Mouse (Mus musculus) lung, adult 2 months (tissue): ENCODE measurements at regions not wholly inside any gene's neighbourhood (a gene's known extent, or its start where the extent isn't known, plus 50 kb on each side); places are given as distances from the start of the nearest gene placed in this dataset.

ENCODE experiments used
- DNase-seq: peaks from one replicate; pipeline ENCODE4 v3.0.0; 2022
- H3K4me1 ChIP-seq: fragments of 200-500 bp; 2 replicates; pipeline ENCODE4 v1.6.1; 2011; ENCODE audit warnings: low read length; ENCODE audit not compliant: control insufficient read depth, insufficient read depth
- H3K4me3 ChIP-seq: fragments of 200-500 bp; replicated peaks from 2 replicates; pipeline ENCODE3; 2011; ENCODE audit warnings: low read depth, mild to moderate bottlenecking, control low read depth, low read length; ENCODE audit errors: extremely low read depth
- CTCF ChIP-seq: fragments of 200-500 bp; IDR thresholded peaks from 2 replicates; pipeline ENCODE4 v1.5.1; 2011; ENCODE audit warnings: mild to moderate bottlenecking, low read length, control low read depth; ENCODE audit not compliant: insufficient read depth
- POLR2A ChIP-seq: fragments of 200-500 bp; IDR thresholded peaks from 2 replicates; pipeline ENCODE4 v1.6.1; 2011; ENCODE audit warnings: low read depth, mild to moderate bottlenecking, control low read depth, low read length, borderline replicate concordance; ENCODE audit errors: extremely low read depth
- WGBS: fragments of 180-500 bp; shearing (Covaris S2); methylation state at CpG from one replicate; pipeline ENCODE4 v1.1.7; 2018; 5-methylcytosine and 5-hydroxymethylcytosine counted together

DNA sequence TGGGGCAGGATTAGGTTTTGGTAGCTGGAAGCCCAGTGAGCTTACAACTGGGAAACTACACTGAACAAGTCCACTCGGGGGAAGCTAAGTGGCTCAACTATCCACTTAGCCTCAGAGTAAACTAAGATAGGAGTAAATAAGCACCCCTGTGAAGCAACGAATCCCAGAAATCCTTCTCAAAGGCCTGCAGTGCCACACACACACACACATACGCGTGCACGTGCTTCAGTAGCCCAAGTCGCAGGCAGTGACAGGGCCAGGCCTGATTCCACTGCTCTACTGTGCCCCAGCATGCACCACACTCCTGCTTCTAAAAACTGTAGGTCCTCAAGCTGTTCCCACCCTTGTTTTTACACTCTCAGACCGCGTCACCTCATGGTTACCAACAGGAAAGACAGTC lies 70.2 kb downstream of the Rplp1 start:
- Histone ChIP-seq H3K4me1 (no peaks in the 10 kb centered on the region), H3K4me3 (no peak overlapping the region)
- 59% methylated on average over 8 of the region's 8 CpGs for WGBS
- no peak for TF ChIP-seq CTCF
- TF ChIP-seq POLR2A, result no peak
- peak; percentile 33 for DNase-seq

DNA sequence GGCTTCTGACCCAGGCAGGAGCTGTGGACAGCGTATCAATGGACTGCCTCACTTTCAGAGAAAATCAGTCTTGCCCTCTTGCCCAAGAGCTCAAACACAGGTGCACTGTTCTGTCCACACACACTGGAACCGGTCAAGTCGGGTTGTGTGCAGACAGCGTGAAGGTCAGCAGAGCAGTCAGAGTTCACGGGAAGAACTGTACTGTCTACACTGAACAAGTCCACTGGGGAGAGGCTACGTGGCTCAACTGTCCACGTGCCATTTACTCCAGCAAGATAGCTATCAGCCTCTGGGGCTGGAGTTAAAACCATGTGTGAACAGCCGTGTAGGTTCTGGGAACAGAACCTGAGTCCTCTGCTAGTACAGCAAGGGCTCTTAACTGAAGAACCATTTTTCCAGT lies 70.8 kb downstream of the Rplp1 start:
- Histone ChIP-seq H3K4me3 (no peak overlapping the region), H3K4me1 (no peaks in the 10 kb centered on the region)
- 79% methylated on average over 8 of the region's 8 CpGs for WGBS
- no peak for DNase-seq
- TF ChIP-seq POLR2A (no peak), CTCF (no peak)

DNA sequence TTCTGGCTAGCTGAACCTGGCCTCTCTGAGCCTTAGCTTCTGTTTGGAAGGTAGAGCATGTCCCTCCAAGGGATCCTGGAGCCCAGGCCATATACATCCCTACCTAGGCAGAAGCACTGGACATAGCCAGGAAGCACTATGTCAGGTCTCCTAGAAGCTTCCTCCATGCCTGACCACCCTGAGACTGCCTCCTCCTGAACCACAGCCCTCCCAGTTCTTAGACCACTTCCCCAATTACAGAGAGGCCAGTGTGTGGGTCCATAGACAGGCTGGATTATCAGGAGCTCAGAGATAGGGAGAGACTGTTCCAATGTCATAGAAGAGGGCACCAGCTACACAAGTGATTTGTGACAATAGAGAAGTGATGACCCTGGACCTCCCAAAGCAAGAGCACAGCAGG lies 72.0 kb downstream of the Rplp1 start:
- no peak for DNase-seq
- TF ChIP-seq CTCF (no peak), POLR2A (no peak)
- Histone ChIP-seq H3K4me3 (no peak overlapping the region), H3K4me1 (no peaks in the 10 kb centered on the region)

DNA sequence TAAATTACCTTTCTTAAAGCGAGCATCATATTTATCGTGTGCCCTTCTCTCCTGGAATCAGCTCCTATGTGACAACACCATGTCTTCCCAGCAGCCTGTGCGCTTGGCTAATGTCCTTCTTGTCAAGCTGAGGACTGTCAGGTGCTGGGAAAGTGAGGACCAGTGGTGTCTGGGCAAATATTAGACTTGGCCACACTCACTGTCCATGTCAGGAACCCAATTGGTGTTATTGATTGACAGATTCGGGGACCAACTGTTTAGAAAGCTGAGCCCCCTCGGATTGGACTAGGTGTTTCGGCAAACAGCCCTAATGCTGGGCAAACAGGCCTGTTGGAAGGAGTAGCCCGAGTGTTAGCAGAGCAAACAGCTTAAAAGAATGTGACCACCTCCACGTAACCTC lies 73.1 kb downstream of the Rplp1 start:
- Histone ChIP-seq H3K4me3 (no peak overlapping the region), H3K4me1 (no peaks in the 10 kb centered on the region)
- 79% methylated on average over 8 of the region's 8 CpGs for WGBS
- TF ChIP-seq POLR2A (no peak), CTCF (no peak)
- DNase-seq, result no peak

DNA sequence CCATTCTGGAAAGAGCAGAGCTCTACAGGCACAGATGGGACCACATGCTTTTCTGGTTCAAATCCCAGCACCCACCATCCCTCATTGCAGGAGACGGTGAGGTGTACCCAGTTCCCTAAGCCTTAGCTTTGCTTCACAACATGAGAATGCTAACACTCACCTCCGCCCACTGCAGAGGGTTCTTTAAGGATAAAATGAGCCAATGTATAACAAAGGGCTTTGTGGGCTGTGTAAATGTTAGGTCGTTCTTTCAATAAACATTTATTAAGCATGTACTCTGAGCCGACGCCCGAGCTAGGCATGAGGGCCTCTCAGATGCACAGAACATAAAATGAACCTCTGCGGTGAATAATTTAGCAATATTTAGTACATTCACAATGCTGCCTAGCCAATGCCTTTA lies 74.0 kb downstream of the Rplp1 start:
- no peak for TF ChIP-seq CTCF
- no peak for TF ChIP-seq POLR2A
- WGBS, result 45% methylated on average over 7 of the region's 7 CpGs
- DNase-seq, result no peak

DNA sequence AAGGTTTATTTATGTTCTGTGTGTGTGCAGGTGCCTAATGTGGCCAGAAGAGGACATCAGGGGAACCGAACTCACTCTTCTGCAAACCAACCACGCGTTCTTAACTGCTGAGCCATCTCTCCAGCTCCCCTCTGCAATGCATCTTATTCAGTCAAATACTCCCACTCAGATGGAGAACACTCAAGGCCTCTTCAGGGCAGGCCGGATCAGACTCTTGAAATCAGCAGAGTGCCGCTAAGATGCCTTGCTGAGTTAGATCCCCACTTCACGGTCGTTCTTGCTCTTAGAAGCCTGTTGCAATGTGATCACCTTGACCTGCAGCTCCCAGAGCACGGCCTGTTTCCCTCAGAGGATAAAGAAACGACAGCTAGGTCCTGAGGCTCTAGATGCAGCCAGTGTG lies 81.1 kb downstream of the Rplp1 start:
- 70% methylated on average over 9 of the region's 9 CpGs for WGBS
- no peak overlapping the region for H3K4me3 ChIP-seq
- DNase-seq, result peak; percentile 47
- TF ChIP-seq POLR2A (no peak), CTCF (no peak)
- no peaks in the 10 kb centered on the region for H3K4me1 ChIP-seq

More for the DNA sequence above, 74.0 kb downstream of the Rplp1 start:
- H3K4me3 ChIP-seq, result no peak overlapping the region
- no peaks in the 10 kb centered on the region for H3K4me1 ChIP-seq

DNA sequence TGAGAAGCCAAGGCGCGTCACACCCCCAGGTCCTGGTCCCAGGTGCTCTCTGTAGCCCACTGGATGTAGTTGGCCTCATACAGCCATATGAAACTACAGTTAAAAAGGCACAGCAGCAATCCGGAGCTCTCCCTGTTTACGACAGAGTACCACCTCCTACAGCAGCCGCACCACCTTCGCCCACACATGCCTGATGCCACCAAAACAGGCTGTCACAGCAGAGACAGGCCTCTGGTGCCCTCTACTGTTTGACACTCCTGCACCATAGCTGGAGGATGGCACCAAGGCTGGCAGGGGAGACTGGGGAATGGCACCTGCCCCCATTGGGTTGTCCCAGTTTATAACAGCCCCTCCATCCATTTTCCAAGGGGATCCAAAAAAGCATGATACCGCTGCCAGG lies 84.1 kb downstream of the Rplp1 start:
- Histone ChIP-seq H3K4me1 (no peaks in the 10 kb centered on the region), H3K4me3 (no peak overlapping the region)
- DNase-seq, result peak; percentile 60
- WGBS, result 51% methylated on average over 7 of the region's 7 CpGs
- peak; percentile 72 for TF ChIP-seq CTCF
- no peak for TF ChIP-seq POLR2A

DNA sequence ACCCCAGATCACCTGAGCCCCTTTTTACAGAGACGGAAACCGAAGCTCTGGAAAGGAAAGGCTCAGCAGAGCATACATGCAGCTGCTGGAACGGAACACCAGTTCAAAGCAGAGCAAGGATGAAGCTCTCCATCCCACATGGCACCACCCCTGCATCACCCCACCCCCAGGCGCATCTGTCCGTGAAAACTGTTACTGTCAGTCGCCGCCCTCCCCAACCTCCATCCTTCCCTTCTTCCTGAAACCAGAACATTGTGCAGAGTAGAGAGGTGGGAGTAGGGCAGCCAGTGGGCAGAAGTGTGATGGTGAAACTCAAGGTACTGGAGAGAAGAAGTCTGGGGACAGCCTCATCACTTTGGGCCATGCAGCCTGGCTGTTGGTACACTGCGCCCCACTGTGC lies 84.6 kb downstream of the Rplp1 start:
- TF ChIP-seq CTCF, result no peak
- no peak for TF ChIP-seq POLR2A
- no peak for DNase-seq
- WGBS, result 81% methylated on average over 8 of the region's 8 CpGs
- Histone ChIP-seq H3K4me1 (no peaks in the 10 kb centered on the region), H3K4me3 (no peak overlapping the region)

DNA sequence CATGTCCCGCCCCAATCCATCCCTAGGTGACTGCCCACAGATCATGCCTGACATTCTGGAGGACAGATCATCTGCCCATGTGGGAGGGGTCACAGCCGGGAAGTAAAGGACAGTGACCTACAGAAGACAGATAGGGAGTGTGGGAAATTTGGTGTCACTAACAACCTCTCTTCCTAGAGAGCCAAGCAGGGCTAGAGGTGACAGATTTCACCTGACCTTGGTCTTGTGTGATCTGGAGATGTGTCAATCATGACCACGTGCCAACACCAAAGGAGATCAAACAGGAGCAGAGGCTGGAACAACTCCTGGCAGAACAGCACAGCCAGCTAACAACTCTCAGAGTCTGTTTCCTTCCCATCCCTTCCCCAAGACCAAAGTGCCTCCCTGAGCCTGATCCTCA lies 85.0 kb downstream of the Rplp1 start:
- 70% methylated on average over 3 of the region's 3 CpGs for WGBS
- TF ChIP-seq CTCF (no peak), POLR2A (no peak)
- Histone ChIP-seq H3K4me3 (no peak overlapping the region), H3K4me1 (no peaks in the 10 kb centered on the region)
- no peak for DNase-seq

DNA sequence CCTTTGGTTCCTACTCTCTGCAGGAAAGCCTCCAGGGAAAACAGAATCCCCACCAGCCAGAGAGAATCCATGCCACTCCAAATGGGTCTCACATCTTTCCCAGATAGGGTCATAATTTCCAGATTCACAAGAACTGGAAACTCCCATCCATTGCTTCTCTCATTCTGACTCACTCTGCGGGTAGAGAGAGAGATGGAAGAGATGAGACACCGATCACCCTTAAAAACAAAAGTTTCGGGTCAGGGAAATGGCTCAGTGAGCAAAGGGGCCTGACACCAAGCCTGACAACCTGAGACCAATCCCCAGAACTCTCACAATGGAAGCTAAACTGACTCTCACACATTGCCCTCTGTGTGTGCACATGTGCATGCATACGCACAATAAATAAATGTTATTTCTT lies 86.6 kb downstream of the Rplp1 start:
- no peak for TF ChIP-seq CTCF
- TF ChIP-seq POLR2A, result no peak
- no peaks in the 10 kb centered on the region for H3K4me1 ChIP-seq
- H3K4me3 ChIP-seq, result no peak overlapping the region
- no peak for DNase-seq
- 92% methylated on average over 4 of the region's 4 CpGs for WGBS

DNA sequence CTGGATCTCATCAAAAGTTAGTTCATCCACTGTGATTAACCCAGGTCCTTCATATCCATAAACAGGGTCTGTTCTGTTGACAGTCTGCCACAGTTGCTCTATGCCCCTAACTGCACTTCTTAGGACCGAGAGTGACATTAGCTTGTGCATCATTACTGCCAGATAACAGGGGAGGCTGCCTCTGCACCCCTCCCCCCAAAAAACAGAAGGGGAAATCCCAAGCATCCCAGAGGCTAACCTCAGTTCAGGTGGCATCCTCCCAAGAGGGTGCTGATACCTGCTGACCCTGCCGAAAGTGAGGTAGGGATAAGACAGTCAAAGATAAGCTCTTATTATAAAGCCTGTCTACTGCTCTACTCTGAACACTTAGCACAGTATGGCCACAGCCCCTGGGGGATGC lies 87.3 kb downstream of the Rplp1 start:
- H3K4me1 ChIP-seq, result no peaks in the 10 kb centered on the region
- TF ChIP-seq POLR2A (no peak), CTCF (no peak)
- no peak for DNase-seq
- no peak overlapping the region for H3K4me3 ChIP-seq
- 79% methylated on average over 2 of the region's 2 CpGs for WGBS
